Mouse (Mus musculus): ENCODE results near the gene Depp1. TPM values are rescaled to one million over a fixed set of nuclear protein-coding genes. Genes with fewer than 3 reads are reported as not detected.
"Not testable (repeated sequence)": the region's sequence is repeated elsewhere in the genome, so short reads cannot be mapped to it uniquely, and the experiment has no call there.

Depp1 gene
- 35.6 and 36.8 TPM in 2 replicates for polyA plus RNA-seq (2015; fragmentation: Nextera tagmentation; extraction: Ambion mirVana)

- H3K27ac ChIP-seq: peak within 1 kb of the TSS; percentile 70
- peak within 1 kb of the TSS; percentile 34 for H3K4me2 ChIP-seq (ENCODE audit: low read length)
- WGBS: 12% methylated on average over 6 of the region's 6 CpGs
- H3K4me1 ChIP-seq (replicated peaks; ENCODE audit: insufficient read depth, low read length): peaks cover 11% of the 10 kb centered on the region; the same call in 1 of the 2 replicates
- H3K9me3 ChIP-seq (replicated peaks; ENCODE audit: low read length): no peaks in the 10 kb centered on the region
- H3K27me3 ChIP-seq (ENCODE audit: insufficient read depth, low read length): no peaks in the 10 kb centered on the region
- TF ChIP-seq CTCF (IDR thresholded peaks at IDR 0.05; ENCODE audit: low read depth): no peak
- H3K36me3 ChIP-seq (ENCODE audit: insufficient read depth, low read length): no peaks in the 10 kb centered on the region
- peak; percentile 72 for DNase-seq (ENCODE audit: low spot score)
- ATAC-seq (replicated peaks; ENCODE audit: low FRiP score, low read depth): peak; percentile 66
- H3K4me3 ChIP-seq (replicated peaks; ENCODE audit: low read depth, low read length): peak within 1 kb of the TSS; percentile 24
- H3K9ac ChIP-seq (ENCODE audit: low read depth, low read length): peak within 1 kb of the TSS; percentile 32; the same call in 1 of the 2 replicates
Measured at GRCm38 (mm10) chr6:116650406-116650805, at the start of gene Depp1. Gene Depp1, plus strand, starts transcription at chr6:116650609.

GRCm38 (mm10) chr6:116600969-116601368 lies 49.4 kb upstream of the Depp1 start:
- not testable (repeated sequence) for H3K9me3 ChIP-seq (replicated peaks; ENCODE audit: low read length); H3K4me3 ChIP-seq (replicated peaks; ENCODE audit: low read depth, low read length); DNase-seq (ENCODE audit: low spot score); H3K27ac ChIP-seq; H3K4me2 ChIP-seq (ENCODE audit: low read length); H3K9ac ChIP-seq (ENCODE audit: low read depth, low read length); H3K36me3 ChIP-seq (ENCODE audit: insufficient read depth, low read length); H3K27me3 ChIP-seq (ENCODE audit: insufficient read depth, low read length); H3K4me1 ChIP-seq (replicated peaks; ENCODE audit: insufficient read depth, low read length); ATAC-seq (replicated peaks; ENCODE audit: low FRiP score, low read depth)

- no peaks in the 10 kb centered on the region for H3K27me3 ChIP-seq (ENCODE audit: insufficient read depth, low read length)
- no peaks in the 10 kb centered on the region for H3K4me1 ChIP-seq (replicated peaks; ENCODE audit: insufficient read depth, low read length)
- no peaks in the 10 kb centered on the region for H3K36me3 ChIP-seq (ENCODE audit: insufficient read depth, low read length)
- DNase-seq (ENCODE audit: low spot score): no peak
- no peak overlapping the region for H3K27ac ChIP-seq
- H3K9ac ChIP-seq (ENCODE audit: low read depth, low read length): no peak overlapping the region
- 39% methylated on average over 4 of the region's 4 CpGs for WGBS
- peak; percentile 51 for TF ChIP-seq CTCF (IDR thresholded peaks at IDR 0.05; ENCODE audit: low read depth)
- no peaks in the 10 kb centered on the region for H3K9me3 ChIP-seq (replicated peaks; ENCODE audit: low read length)
- H3K4me3 ChIP-seq (replicated peaks; ENCODE audit: low read depth, low read length): no peak overlapping the region
- no peak overlapping the region for H3K4me2 ChIP-seq (ENCODE audit: low read length)
- ATAC-seq (replicated peaks; ENCODE audit: low FRiP score, low read depth): no peak
Measured at GRCm38 (mm10) chr6:116607230-116607629, 43.2 kb upstream of the Depp1 start.

- DNase-seq (ENCODE audit: low spot score) (no peak), ATAC-seq (replicated peaks; ENCODE audit: low FRiP score, low read depth) (no peak)
- TF ChIP-seq CTCF (IDR thresholded peaks at IDR 0.05; ENCODE audit: low read depth): no peak
- Histone ChIP-seq H3K9ac (ENCODE audit: low read depth, low read length) (no peak overlapping the region), H3K27me3 (ENCODE audit: insufficient read depth, low read length) (no peaks in the 10 kb centered on the region), H3K4me3 (replicated peaks; ENCODE audit: low read depth, low read length) (no peak overlapping the region), H3K4me2 (ENCODE audit: low read length) (no peak overlapping the region), H3K27ac (no peak overlapping the region), H3K36me3 (ENCODE audit: insufficient read depth, low read length) (no peaks in the 10 kb centered on the region), H3K9me3 (replicated peaks; ENCODE audit: low read length) (no peaks in the 10 kb centered on the region), H3K4me1 (replicated peaks; ENCODE audit: insufficient read depth, low read length) (no peaks in the 10 kb centered on the region)
- WGBS: 94% methylated on average over 2 of the region's 2 CpGs
Measured at GRCm38 (mm10) chr6:116615719-116616118, 34.7 kb upstream of the Depp1 start.

GRCm38 (mm10) chr6:116618073-116618472 lies 32.3 kb upstream of the Depp1 start:
- Histone ChIP-seq H3K4me1 (replicated peaks; ENCODE audit: insufficient read depth, low read length) (no peaks in the 10 kb centered on the region), H3K36me3 (ENCODE audit: insufficient read depth, low read length) (no peaks in the 10 kb centered on the region), H3K4me2 (ENCODE audit: low read length) (no peak overlapping the region), H3K4me3 (replicated peaks; ENCODE audit: low read depth, low read length) (no peak overlapping the region), H3K9me3 (replicated peaks; ENCODE audit: low read length) (no peaks in the 10 kb centered on the region), H3K27ac (no peak overlapping the region), H3K27me3 (ENCODE audit: insufficient read depth, low read length) (no peaks in the 10 kb centered on the region), H3K9ac (ENCODE audit: low read depth, low read length) (no peak overlapping the region)
- ATAC-seq (replicated peaks; ENCODE audit: low FRiP score, low read depth): no peak
- peak; percentile 51 for TF ChIP-seq CTCF (IDR thresholded peaks at IDR 0.05; ENCODE audit: low read depth)
- DNase-seq (ENCODE audit: low spot score): no peak

- Histone ChIP-seq H3K27me3 (ENCODE audit: insufficient read depth, low read length) (no peaks in the 10 kb centered on the region), H3K9ac (ENCODE audit: low read depth, low read length) (no peak overlapping the region), H3K9me3 (replicated peaks; ENCODE audit: low read length) (no peaks in the 10 kb centered on the region), H3K27ac (no peak overlapping the region), H3K4me3 (replicated peaks; ENCODE audit: low read depth, low read length) (no peak overlapping the region), H3K4me1 (replicated peaks; ENCODE audit: insufficient read depth, low read length) (no peaks in the 10 kb centered on the region), H3K36me3 (ENCODE audit: insufficient read depth, low read length) (0 out of 2 replicates have a peak, but pooled peaks cover 3% of the 10 kb centered on the region), H3K4me2 (ENCODE audit: low read length) (no peak overlapping the region)
- no peak for TF ChIP-seq CTCF (IDR thresholded peaks at IDR 0.05; ENCODE audit: low read depth)
- DNase-seq (ENCODE audit: low spot score) (no peak), ATAC-seq (replicated peaks; ENCODE audit: low FRiP score, low read depth) (no peak)
- 64% methylated on average over 7 of the region's 8 CpGs for WGBS
Measured at GRCm38 (mm10) chr6:116621318-116622023, 28.9 kb upstream of the Depp1 start.

GRCm38 (mm10) chr6:116626417-116626816 lies 24.0 kb upstream of the Depp1 start:
- H3K27me3 ChIP-seq (ENCODE audit: insufficient read depth, low read length); H3K4me3 ChIP-seq (replicated peaks; ENCODE audit: low read depth, low read length); H3K4me2 ChIP-seq (ENCODE audit: low read length); H3K36me3 ChIP-seq (ENCODE audit: insufficient read depth, low read length); H3K9me3 ChIP-seq (replicated peaks; ENCODE audit: low read length); H3K9ac ChIP-seq (ENCODE audit: low read depth, low read length); DNase-seq (ENCODE audit: low spot score); H3K4me1 ChIP-seq (replicated peaks; ENCODE audit: insufficient read depth, low read length); ATAC-seq (replicated peaks; ENCODE audit: low FRiP score, low read depth); H3K27ac ChIP-seq: not testable (repeated sequence)
- 97% methylated on average over 9 of the region's 9 CpGs for WGBS
